Mouse (Mus musculus) neural tube, embryonic 13.5 days (tissue): ENCODE data around the gene Obp2b. TPM values are rescaled to one million over a fixed set of nuclear protein-coding genes. Genes with fewer than 3 reads are reported as not detected.
"Not testable (repeated sequence)": the region's sequence is repeated elsewhere in the genome, so short reads cannot be mapped to it uniquely, and the experiment has no call there.

Source experiments
- ATAC-seq: fragments of 200-750 bp; cut with Nextera tagmentation; 2 replicates; pipeline ENCODE4 v1.8.0; 2017; ENCODE audit warnings: low read depth, mild to moderate bottlenecking, moderate TSS enrichment, moderate library complexity
- H3K27ac ChIP-seq: fragments of 300-500 bp; sonication (generic); replicated peaks from 2 replicates; pipeline ENCODE4 v1.5.1; 2015; ENCODE audit warnings: moderate library complexity, mild to moderate bottlenecking, inconsistent platforms
- H3K27me3 ChIP-seq: fragments of 300-500 bp; sonication (generic); 2 replicates; pipeline ENCODE4 v1.6.1; 2015; ENCODE audit warnings: mild to moderate bottlenecking, inconsistent platforms
- H3K36me3 ChIP-seq: fragments of 300-500 bp; sonication (generic); 2 replicates; pipeline ENCODE4 v1.6.1; 2015; ENCODE audit warnings: mild to moderate bottlenecking, inconsistent platforms
- H3K4me1 ChIP-seq: fragments of 300-500 bp; sonication (generic); replicated peaks from 2 replicates; pipeline ENCODE4 v1.6.1; 2015; ENCODE audit warnings: inconsistent platforms
- H3K4me2 ChIP-seq: fragments of 300-500 bp; sonication (generic); 2 replicates; pipeline ENCODE4 v1.6.1; 2015; ENCODE audit warnings: inconsistent platforms, mild to moderate bottlenecking, moderate library complexity
- H3K4me3 ChIP-seq: fragments of 300-500 bp; sonication (generic); 2 replicates; pipeline ENCODE4 v1.5.1; 2015; ENCODE audit warnings: mild to moderate bottlenecking, inconsistent platforms
- H3K9ac ChIP-seq: fragments of 300-500 bp; sonication (generic); 2 replicates; pipeline ENCODE4 v1.6.1; 2015; ENCODE audit warnings: moderate library complexity, mild to moderate bottlenecking, inconsistent platforms
- H3K9me3 ChIP-seq: fragments of 300-500 bp; sonication (generic); 2 replicates; pipeline ENCODE4 v1.6.1; 2016; ENCODE audit warnings: inconsistent platforms
- WGBS: fragments of 180-500 bp; shearing (Covaris S2); methylation state at CpG from one replicate; pipeline ENCODE4 v1.1.7; 2015; 5-methylcytosine and 5-hydroxymethylcytosine counted together
- polyA plus RNA-seq: library from polyadenylated mRNA; unstranded; fragments of >200 nt; fragmentation: Nextera tagmentation; extraction: Ambion mirVana; gene quantifications from 2 replicates; pipeline ENCODE4 v1.2.1, GENCODE M21; 2015

Obp2b gene
- not detected in 2 replicates for polyA plus RNA-seq

DNA sequence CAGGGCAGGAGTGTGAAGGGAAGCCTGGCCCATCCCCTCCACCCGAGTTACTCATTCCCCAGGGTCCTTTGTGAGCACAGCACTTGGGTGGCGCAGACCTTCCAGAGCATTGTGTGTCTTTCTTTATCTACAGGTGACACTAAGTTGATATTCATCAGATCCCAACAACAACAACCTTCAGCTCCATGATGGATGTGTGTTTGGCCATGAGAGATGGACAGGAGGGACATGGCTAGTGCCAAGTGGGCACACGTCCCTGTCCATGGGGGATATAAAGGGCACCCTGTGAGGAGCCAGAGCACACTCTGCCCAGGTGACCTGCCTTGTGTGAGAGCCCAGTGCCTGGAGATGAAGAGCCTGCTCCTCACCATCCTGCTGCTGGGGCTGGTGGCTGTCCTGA, at the start of gene Obp2b:
Gene Obp2b, plus strand, starts transcription at position 301 of the 400 bp plus-strand sequence.
- not testable (repeated sequence) for ATAC-seq, H3K4me3 ChIP-seq, H3K27me3 ChIP-seq, H3K4me1 ChIP-seq, H3K27ac ChIP-seq, H3K36me3 ChIP-seq, H3K4me2 ChIP-seq, H3K9me3 ChIP-seq, H3K9ac ChIP-seq
- 80% methylated on average over 3 of the region's 3 CpGs for WGBS

DNA sequence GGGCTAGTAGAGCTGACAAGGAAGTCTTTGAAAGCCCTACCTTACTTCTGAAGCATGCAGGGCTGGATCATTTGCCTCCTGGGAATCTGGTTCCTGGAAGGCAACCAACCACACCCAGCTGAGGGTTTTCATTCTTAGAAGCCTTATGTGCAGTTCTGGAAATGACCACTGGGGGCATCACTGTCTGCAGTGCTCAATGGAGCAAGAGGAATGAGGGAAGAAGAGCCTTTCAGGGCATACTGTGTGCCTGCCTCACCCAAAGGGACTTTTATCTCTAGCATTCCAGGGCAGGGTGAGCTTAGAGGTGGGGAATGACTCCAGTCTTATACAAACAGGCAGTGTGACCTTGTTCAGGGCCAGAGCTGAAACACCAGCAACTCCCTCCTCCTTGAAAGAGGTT, 42.2 kb upstream of the Obp2b start:
- Histone ChIP-seq H3K4me3 (no peak overlapping the region), H3K27ac (no peak overlapping the region), H3K4me1 (no peaks in the 10 kb centered on the region), H3K9me3 (no peaks in the 10 kb centered on the region), H3K36me3 (no peaks in the 10 kb centered on the region), H3K4me2 (no peak overlapping the region), H3K27me3 (no peaks in the 10 kb centered on the region), H3K9ac (no peak overlapping the region)
- ATAC-seq, result no peak

DNA sequence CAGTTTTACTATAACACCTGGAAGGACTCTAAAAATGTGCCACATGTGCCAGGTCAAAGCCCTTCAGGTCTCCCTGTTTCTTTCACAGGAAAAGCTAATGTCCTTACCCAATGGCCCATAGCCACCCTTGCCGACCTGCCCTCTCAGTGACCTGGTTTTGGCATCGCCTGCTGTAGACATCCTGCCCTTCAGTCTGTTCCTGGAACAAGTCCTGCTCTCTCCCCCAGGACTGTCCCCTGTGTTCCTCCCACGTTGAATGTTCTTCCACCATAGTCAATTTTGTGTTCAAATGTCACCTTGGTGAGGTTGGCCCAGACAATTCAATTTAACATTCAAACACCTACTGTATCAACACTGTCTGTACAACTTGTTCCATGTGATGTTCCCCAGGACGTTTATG, 39.9 kb upstream of the Obp2b start:
- Histone ChIP-seq H3K9ac (no peak overlapping the region), H3K4me1 (no peaks in the 10 kb centered on the region), H3K27ac (no peak overlapping the region), H3K9me3 (no peaks in the 10 kb centered on the region), H3K4me3 (no peak overlapping the region), H3K4me2 (no peak overlapping the region), H3K36me3 (no peaks in the 10 kb centered on the region), H3K27me3 (no peaks in the 10 kb centered on the region)
- ATAC-seq, result no peak
- WGBS, result 68% methylated on average over 4 of the region's 4 CpGs

DNA sequence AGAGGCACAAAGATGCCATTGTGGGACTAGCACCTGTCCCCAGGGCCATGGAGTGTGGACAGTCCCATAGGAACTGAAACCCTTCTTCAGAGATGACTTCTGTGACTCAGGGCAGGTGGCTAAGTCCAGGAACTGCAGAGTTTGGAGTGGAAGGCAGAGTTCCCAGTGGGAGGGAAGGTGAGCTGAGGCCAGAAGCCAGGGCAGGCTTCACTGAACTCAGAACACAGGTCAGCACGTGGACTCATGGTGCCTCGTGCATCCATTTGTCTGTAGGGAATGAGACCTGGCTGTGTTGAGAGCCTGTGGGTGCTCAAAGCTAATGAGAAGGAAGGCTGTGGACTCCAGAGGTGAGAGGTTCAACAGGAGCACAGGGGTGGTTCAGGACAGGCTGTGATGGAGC, 38.1 kb upstream of the Obp2b start:
- H3K4me3 ChIP-seq, result no peak overlapping the region
- no peak overlapping the region for H3K4me2 ChIP-seq
- no peaks in the 10 kb centered on the region for H3K4me1 ChIP-seq
- no peaks in the 10 kb centered on the region for H3K27me3 ChIP-seq
- no peak for ATAC-seq
- WGBS, result 90% methylated on average over 2 of the region's 2 CpGs
- no peak overlapping the region for H3K27ac ChIP-seq
- no peak overlapping the region for H3K9ac ChIP-seq
- H3K36me3 ChIP-seq, result no peaks in the 10 kb centered on the region
- no peaks in the 10 kb centered on the region for H3K9me3 ChIP-seq

DNA sequence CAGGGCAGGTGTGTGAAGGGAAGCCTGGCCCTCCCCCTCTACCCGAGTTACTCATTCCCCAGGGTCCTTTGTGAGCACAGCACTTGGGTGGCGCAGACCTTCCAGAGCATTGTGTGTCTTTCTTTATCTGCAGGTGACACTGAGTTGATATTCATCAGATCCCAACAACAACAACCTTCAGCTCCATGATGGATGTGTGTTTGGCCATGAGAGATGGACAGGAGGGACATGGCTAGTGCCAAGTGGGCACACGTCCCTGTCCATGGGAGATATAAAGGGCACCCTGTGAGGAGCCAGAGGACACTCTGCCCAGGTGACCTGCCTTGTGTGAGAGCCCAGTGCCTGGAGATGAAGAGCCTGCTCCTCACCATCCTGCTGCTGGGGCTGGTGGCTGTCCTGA, 37.1 kb upstream of the Obp2b start, which contains the start of gene Obp2a:
Gene Obp2a, plus strand, starts transcription at position 301 of the 400 bp plus-strand sequence.
- not testable (repeated sequence) for H3K36me3 ChIP-seq, H3K4me2 ChIP-seq, H3K27ac ChIP-seq, H3K9ac ChIP-seq, ATAC-seq, H3K4me3 ChIP-seq, H3K27me3 ChIP-seq, H3K4me1 ChIP-seq, H3K9me3 ChIP-seq
- WGBS, result 76% methylated on average over 3 of the region's 3 CpGs

DNA sequence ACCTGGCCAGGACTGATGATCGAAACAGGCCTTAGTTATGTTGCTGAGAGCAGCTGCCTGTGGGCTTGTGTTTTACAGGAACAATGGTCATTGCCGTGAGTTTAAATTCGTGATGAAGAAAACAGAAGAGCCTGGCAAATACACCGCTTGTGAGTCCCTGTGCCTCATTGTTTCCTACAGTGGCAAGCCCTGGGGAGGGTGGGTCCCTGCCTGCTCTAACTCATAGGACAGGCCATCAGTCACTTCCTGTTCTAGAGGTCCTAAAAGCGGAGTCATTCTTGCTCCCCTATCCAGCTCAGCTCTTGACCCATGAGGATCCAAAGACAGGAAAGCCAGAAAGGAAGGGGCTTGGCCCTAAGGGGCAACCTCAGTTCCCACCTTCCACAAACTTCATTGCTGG, 35.8 kb upstream of the Obp2b start:
- Histone ChIP-seq H3K4me2 (no peak overlapping the region), H3K36me3 (no peaks in the 10 kb centered on the region), H3K27me3 (no peaks in the 10 kb centered on the region), H3K9me3 (no peaks in the 10 kb centered on the region), H3K4me1 (no peaks in the 10 kb centered on the region), H3K27ac (no peak overlapping the region), H3K9ac (no peak overlapping the region), H3K4me3 (no peak overlapping the region)
- no peak for ATAC-seq
- WGBS, result 84% methylated on average over 5 of the region's 5 CpGs

DNA sequence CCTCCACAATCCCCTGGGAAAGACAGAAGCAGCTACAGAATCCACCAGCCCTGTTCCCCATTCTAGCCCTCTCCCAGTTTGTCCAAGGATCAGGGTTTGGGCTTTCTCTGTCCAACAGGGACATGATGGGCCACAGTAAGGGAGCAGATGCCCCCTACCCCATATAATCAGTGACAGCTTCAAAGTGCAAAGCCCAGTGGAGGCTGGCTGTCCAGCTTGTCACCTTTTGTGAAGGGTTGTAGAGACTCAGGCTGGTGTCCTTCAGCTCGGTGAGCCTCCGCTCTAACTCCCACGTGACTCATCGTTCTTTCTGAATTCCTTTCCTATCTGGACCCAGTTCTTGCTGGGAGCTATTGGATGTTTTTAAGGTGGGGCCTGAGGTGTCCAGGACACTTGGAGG, 33.1 kb upstream of the Obp2b start:
- Histone ChIP-seq H3K4me1 (peaks cover 12% of the 10 kb centered on the region), H3K36me3 (no peaks in the 10 kb centered on the region), H3K4me3 (no peak overlapping the region), H3K27me3 (no peaks in the 10 kb centered on the region), H3K9ac (no peak overlapping the region), H3K4me2 (no peak overlapping the region), H3K9me3 (no peaks in the 10 kb centered on the region), H3K27ac (no peak overlapping the region)
- ATAC-seq, result no peak
- WGBS, result 84% methylated on average over 4 of the region's 4 CpGs

DNA sequence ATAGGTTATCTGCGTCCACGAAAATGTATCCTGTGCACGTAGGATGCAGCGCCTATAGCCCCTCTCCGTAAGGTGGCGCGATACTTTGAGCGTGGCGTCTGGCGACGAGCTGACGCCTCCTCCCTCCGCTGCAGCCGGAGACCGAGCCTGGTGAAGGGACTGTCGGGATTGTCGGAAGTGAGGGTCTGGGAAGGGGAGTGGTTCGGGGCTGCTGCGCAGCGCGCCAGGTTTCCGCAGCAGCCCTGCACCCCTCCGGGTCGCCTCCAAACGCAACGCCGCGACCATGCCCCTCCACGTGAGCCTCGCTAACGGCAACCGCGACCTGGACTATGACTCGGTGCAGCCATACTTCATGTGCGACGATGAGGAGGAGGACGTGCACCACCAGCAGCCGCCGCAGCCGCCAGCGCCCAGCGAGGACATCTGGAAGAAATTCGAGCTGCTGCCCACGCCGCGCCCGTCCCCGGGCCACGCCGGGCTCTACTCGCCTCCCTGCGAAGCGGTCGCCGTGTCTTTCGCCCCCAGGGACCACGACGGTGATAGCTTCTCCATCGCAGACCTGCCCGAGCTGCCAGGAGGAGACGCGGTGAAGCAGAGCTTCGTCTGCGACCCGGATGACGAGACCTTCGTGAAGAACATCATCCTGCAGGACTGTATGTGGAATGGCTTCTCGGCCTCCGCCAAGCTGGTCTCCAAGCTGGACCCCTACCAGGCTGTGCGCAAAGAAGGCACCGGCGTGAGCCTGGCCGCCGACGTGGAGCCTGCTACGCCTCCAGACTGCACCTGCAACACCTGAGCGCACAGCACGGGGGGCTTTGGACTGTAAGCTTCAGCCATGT, 29.9 kb upstream of the Obp2b start, which contains the start of gene Bmyc:
Gene Bmyc, plus strand, starts transcription at position 97 of the 839 bp plus-strand sequence.
- H3K36me3 ChIP-seq, result no peaks in the 10 kb centered on the region
- no peaks in the 10 kb centered on the region for H3K9me3 ChIP-seq
- under 1% methylated on average over 78 of the region's 78 CpGs for WGBS
- ATAC-seq, result peak; percentile 97
- peaks cover 22% of the 10 kb centered on the region for H3K4me1 ChIP-seq
- peak within 1 kb of the TSS; percentile 86 for H3K4me2 ChIP-seq
- peak within 1 kb of the TSS; percentile 64 for H3K4me3 ChIP-seq
- peak within 1 kb of the TSS; percentile 88 for H3K9ac ChIP-seq
- peak within 1 kb of the TSS; percentile 85 for H3K27ac ChIP-seq
- no peaks in the 10 kb centered on the region for H3K27me3 ChIP-seq

DNA sequence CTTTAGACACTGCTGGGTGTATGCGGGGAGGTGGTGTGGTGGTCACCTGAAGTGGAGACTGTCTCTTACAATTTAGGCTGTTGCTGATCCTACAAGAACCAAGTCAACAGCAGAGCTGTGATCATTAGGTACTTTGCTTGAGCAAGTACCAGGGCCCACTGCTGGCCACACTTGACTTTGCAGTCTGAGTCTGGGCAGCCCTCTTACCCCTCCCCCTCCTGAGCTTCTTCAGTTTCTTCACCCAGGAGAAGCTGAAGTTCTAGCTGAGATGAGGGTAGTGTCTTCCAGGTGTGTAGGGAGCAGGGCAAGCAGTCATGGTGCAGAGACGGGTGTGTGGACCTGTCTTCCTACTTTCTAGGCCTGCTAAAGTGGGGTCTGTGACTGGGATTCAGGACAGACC, 28.7 kb upstream of the Obp2b start:
- Histone ChIP-seq H3K9ac (peak overlapping the region; percentile 41; the same call in 1 of the 2 replicates), H3K4me3 (peak overlapping the region; percentile 23)
- WGBS, result 84% methylated on average over 2 of the region's 2 CpGs

DNA sequence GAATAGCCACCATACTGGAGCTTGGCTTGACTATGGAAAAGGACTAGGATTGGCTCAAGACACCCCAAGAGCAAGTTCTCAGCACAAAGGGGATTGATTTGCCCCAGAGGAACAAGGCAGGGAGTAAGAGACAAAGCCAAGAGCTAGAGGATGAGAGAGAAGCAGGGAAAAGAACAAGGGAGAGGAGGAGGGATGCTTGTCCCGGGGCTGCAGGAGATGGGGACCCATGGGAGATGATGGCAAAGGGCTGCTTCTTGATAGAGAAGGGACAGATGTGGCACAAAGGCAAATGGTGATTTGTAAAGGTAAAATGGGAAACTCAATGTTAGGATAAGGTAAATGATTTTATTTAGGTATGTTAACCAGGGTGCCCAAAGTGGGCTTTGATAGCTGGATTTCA, 27.8 kb upstream of the Obp2b start:
- H3K27me3 ChIP-seq, H3K36me3 ChIP-seq, H3K9ac ChIP-seq, H3K27ac ChIP-seq, H3K9me3 ChIP-seq, ATAC-seq, H3K4me3 ChIP-seq: not testable (repeated sequence)
- Histone ChIP-seq H3K4me1 (peaks cover 22% of the 10 kb centered on the region), H3K4me2 (0 out of 2 replicates have a peak overlapping the region, but pooled peaks have one; percentile 86)
- WGBS, result 88% methylated on average over 1 of the region's 1 CpGs

More for the DNA sequence above, 28.7 kb upstream of the Obp2b start:
- no peaks in the 10 kb centered on the region for H3K36me3 ChIP-seq
- peaks cover 22% of the 10 kb centered on the region for H3K4me1 ChIP-seq
- H3K27me3 ChIP-seq, result no peaks in the 10 kb centered on the region
- no peak overlapping the region for H3K27ac ChIP-seq
- H3K9me3 ChIP-seq, result no peaks in the 10 kb centered on the region
- no peak for ATAC-seq
- peak overlapping the region; percentile 86 for H3K4me2 ChIP-seq

DNA sequence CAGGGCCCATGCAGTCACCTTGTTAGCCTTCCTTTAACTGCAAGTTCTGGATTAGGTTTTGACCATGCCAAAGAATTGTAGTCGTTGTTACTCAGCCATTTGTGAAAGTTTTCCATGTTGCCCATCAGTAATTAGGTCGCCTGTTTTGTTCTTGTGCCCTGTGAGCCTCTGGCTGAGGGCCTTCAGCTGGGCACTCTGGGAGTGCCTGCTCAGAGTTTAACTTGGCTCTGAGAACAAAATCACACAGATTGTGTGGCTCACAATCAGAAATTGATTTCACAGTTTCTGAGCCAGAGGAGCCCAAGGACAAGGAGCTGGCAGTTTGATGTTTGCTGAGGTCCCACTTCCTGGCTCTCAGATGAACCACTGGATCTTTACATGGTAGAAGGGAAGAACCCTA, 27.0 kb upstream of the Obp2b start:
- H3K27ac ChIP-seq, result not testable (repeated sequence)

DNA sequence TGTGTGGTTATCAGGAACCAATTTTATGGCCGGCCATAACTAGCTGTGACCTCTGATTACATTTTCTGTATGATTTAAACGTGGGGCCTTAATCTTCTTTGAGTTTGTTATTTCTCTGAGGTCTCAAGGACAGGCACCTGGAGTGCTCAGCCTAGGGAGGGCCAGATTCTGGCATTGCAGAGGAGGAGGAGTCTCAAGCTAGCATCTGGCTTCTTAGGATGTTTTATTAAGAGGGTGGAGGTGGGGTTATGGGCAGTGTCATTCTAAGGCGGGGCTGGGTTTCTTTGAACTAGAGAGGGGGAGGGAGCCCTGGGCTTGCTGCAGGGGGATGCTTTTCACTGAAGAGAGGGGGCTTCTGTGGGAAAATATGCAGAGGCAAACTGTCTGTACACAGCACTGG, 25.2 kb upstream of the Obp2b start:
- WGBS, result 16% methylated on average over 3 of the region's 3 CpGs
- not testable (repeated sequence) for H3K9me3 ChIP-seq, H3K27ac ChIP-seq, H3K36me3 ChIP-seq, H3K27me3 ChIP-seq, H3K9ac ChIP-seq, ATAC-seq, H3K4me3 ChIP-seq, H3K4me2 ChIP-seq
- peaks cover 22% of the 10 kb centered on the region for H3K4me1 ChIP-seq

More for the DNA sequence above, 27.0 kb upstream of the Obp2b start:
- H3K9ac ChIP-seq, H3K36me3 ChIP-seq, H3K4me2 ChIP-seq, H3K9me3 ChIP-seq, ATAC-seq, H3K27me3 ChIP-seq, H3K4me3 ChIP-seq: not testable (repeated sequence)
- 75% methylated on average over 2 of the region's 2 CpGs for WGBS
- H3K4me1 ChIP-seq, result peaks cover 22% of the 10 kb centered on the region

DNA sequence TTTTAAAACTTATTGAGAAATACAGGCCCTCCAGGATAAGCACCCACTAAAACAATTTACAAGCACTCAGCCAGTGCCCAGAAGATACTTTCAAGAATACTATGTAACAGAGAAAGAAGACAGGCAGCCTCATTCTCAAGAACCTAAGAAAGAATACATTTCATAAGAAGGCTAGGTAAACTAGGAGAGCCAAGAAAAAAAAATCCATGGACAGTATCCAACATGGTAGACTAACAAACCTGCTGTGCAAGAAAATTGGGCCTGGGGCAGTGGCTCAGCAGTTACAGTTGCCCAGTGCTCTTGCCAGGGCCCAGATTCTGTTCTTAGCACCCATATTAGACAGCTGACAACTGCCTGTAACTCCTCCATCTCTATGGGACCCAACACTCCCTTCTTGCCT, 19.6 kb upstream of the Obp2b start:
- Histone ChIP-seq H3K27ac (no peak overlapping the region), H3K4me1 (no peaks in the 10 kb centered on the region)

More for the DNA sequence above, 19.6 kb upstream of the Obp2b start:
- no peak for ATAC-seq
- Histone ChIP-seq H3K9me3 (no peaks in the 10 kb centered on the region), H3K36me3 (no peaks in the 10 kb centered on the region), H3K9ac (no peak overlapping the region), H3K27me3 (no peaks in the 10 kb centered on the region), H3K4me3 (no peak overlapping the region), H3K4me2 (no peak overlapping the region)
